1 mouse cellular context compared by ENCODE assay signal in genomic region chr9:100520012-100520411, GRCm38 (mm10).
A peak's percentile ranks its signal among the peaks of the same experiment; 100 is the strongest.
TF ChIP-seq lines count a peak whose summit lies in the region.

No protein-coding gene starts in this region.

TF ChIP-seq in MEL, 35 proteins besides CTCF, POLR2A, EP300 and RAD21:
- TF ChIP-seq NELFE (IDR thresholded peaks at IDR 0.05; ENCODE audit: low read depth, low read length), result no peak
- TF ChIP-seq SMC3 (IDR thresholded peaks at IDR 0.05; ENCODE audit: low read depth, low read length), result peak; percentile 31; the same call in 1 of the 2 replicates
